Comparison of ENCODE assay signal across 16 mouse cellular contexts in genomic region chr7:118160121-118160520, GRCm38 (mm10). TPM values are rescaled to one million over a fixed set of nuclear protein-coding genes. Genes with fewer than 3 reads are reported as not detected.
DNase-seq lines count a peak whose midpoint lies in the region; ATAC-seq lines count a peak whose summit lies in the region.
"Had no signal": no experiment of that assay in that cellular context is flagged by ENCODE, and none has a peak within 500 bp of the region (broad histone marks: within the 10 kb centered on the region; RNA-seq: fewer than 3 reads in every experiment).

No protein-coding gene starts in this region.

- no peak overlapping the region for H3K4me3 ChIP-seq in heart, embryonic 10.5 days
- H3K4me3 ChIP-seq: embryonic facial prominence, embryonic 12.5 days; forebrain, embryonic 10.5 days; limb, embryonic 15.5 days had no signal

- ATAC-seq in activated CD4-positive, CD25-positive, alpha-beta regulatory T cell, adult 4 months: no peak
- ATAC-seq: hindbrain, embryonic 16.5 days had no signal

- DNase-seq in heart, postnatal 10 days: peak; percentile 26 to 35
- DNase-seq in heart, embryonic 10.5 days (ENCODE audit: low spot score): no peak
- peak; percentile 10 for DNase-seq in 416B (ENCODE audit: low read depth)
- peak; percentile 93 for DNase-seq in brain, adult 2 months (ENCODE audit: low read depth, low spot score)
- DNase-seq in left cerebral cortex, postnatal 14 days (ENCODE audit: low spot score in 2 of 2): peak; percentile 59 to 70
- no peak for DNase-seq in adrenal gland, postnatal 4 days (ENCODE audit: low spot score in 2 of 2)
- DNase-seq: cerebellum, adult 8-10 months; gastrocnemius, postnatal 14 days; kidney, adult 8-10 months; kidney, postnatal 4 days; lung, adult 2 months had no signal

- intact Hi-C loops in heart, postnatal 10 days (cut with DNase I): no loop called here
- intact Hi-C loops in left cerebral cortex, postnatal 14 days (cut with DNase I): loop anchor here (10.0 kb wide), 1 partner anchor 135 kb away; no protein-coding TSS in a partner anchor

- H3K36me3 ChIP-seq in heart, embryonic 10.5 days: peaks cover 74% of the 10 kb centered on the region

- 86% methylated on average over 3 of the region's 3 CpGs for WGBS in heart, embryonic 10.5 days

- H3K27me3 ChIP-seq in heart, embryonic 10.5 days (ENCODE audit: insufficient read depth, poor library complexity, severe bottlenecking): no peaks in the 10 kb centered on the region
- H3K27me3 ChIP-seq: embryonic facial prominence, embryonic 12.5 days; limb, embryonic 15.5 days had no signal

- H3K9me3 ChIP-seq in heart, embryonic 10.5 days: no peaks in the 10 kb centered on the region
- H3K9me3 ChIP-seq: embryonic facial prominence, embryonic 12.5 days; forebrain, embryonic 10.5 days; limb, embryonic 15.5 days had no signal

- no peak overlapping the region for H3K27ac ChIP-seq in heart, embryonic 10.5 days
- H3K27ac ChIP-seq: embryonic facial prominence, embryonic 12.5 days; forebrain, embryonic 10.5 days; limb, embryonic 15.5 days had no signal

- no peaks in the 10 kb centered on the region for H3K4me1 ChIP-seq in heart, embryonic 10.5 days
- H3K4me1 ChIP-seq: embryonic facial prominence, embryonic 12.5 days; forebrain, embryonic 10.5 days; limb, embryonic 15.5 days had no signal

RNA-seq across cellular contexts. Expression of gene Arl6ip1, which starts 30.7 kb away (rescaled TPM):
- 10 to 100 TPM; 49.7 to 56.8 TPM for total RNA-seq in heart, postnatal 10 days (2021)
- polyA plus RNA-seq in heart, embryonic 10.5 days (2016; fragmentation: Nextera tagmentation; extraction: Ambion mirVana): 311 and 353 TPM in 2 replicates
- total RNA-seq in left cerebral cortex, postnatal 14 days (2021): 100 to 1,000 TPM; 239 to 272 TPM
- polyA plus RNA-seq in activated CD4-positive, CD25-positive, alpha-beta regulatory T cell, adult 4 months (2017; shearing (Covaris generic)): 100 to 1,000 TPM; 451 to 533 TPM
- total RNA-seq in adrenal gland, postnatal 4 days (2021): 100 to 1,000 TPM; 171 to 180 TPM

RNA-seq across cellular contexts. Expression of gene Rps15a, which starts 44.1 kb away (rescaled TPM):
- total RNA-seq in heart, postnatal 10 days (2021): 100 to 1,000 TPM; 675 to 681 TPM
- polyA plus RNA-seq in heart, embryonic 10.5 days (2016; fragmentation: Nextera tagmentation; extraction: Ambion mirVana): 459 and 526 TPM in 2 replicates
- total RNA-seq in left cerebral cortex, postnatal 14 days (2021): 100 to 1,000 TPM; 354 to 364 TPM
- polyA plus RNA-seq in activated CD4-positive, CD25-positive, alpha-beta regulatory T cell, adult 4 months (2017; shearing (Covaris generic)): 1,000 to 10,000 TPM; 1,580 to 2,609 TPM
- total RNA-seq in adrenal gland, postnatal 4 days (2021): 1,000 to 10,000 TPM; 1,201 to 1,267 TPM

Comparison
In these comparisons a context has a peak if more than half of its experiments do, and no peak if none do; other contexts are left out.
1. DNase-seq: peak in heart, postnatal 10 days (2 of 2), 416B (single experiment), brain, adult 2 months (single experiment) and left cerebral cortex, postnatal 14 days (2 of 2); none in heart, embryonic 10.5 days (single experiment) and adrenal gland, postnatal 4 days (0 of 2).